Mouse (Mus musculus) erythroblast, embryonic 14.5 days (primary cell): ENCODE measurements at regions not wholly inside any gene's neighbourhood (a gene's known extent, or its start where the extent isn't known, plus 50 kb on each side); places are given as distances from the start of the nearest gene placed in this dataset.

Experiments used
- GATA1 ChIP-seq: IDR thresholded peaks from 2 replicates; pipeline ENCODE4 v1.6.1; 2012; ENCODE audit warnings: low read length, inconsistent platforms, mixed read lengths
- TAL1 ChIP-seq: IDR thresholded peaks from 3 replicates; pipeline ENCODE4 v1.6.1; 2012; ENCODE audit warnings: low read length, inconsistent platforms, mixed read lengths

DNA sequence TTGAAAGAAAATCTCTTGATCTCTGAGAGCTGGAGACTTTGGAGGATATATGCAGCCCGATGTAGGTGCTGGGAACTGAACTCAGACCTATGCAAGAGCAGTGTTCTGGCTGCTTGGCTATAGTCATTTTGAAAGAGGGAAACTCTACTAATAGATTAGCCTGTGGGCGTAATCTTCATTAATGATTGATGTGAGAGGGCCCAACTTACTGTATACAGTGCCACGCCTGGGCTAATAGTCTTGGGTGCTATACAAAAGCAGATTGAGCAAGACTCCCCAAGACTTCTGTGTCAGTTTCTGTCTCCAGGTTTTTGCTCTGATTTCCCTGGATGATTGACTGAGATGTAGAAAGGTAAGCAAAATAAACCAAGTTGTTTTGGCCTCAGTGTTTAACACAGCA is 781.7 kb upstream of the Tbl1xr1 start:
- no peak for TF ChIP-seq TAL1
- no peak for TF ChIP-seq GATA1
